Mouse (Mus musculus) limb, embryonic 14.5 days (tissue): ENCODE data around the gene Itm2a. TPM values are rescaled to one million over a fixed set of nuclear protein-coding genes. Genes with fewer than 3 reads are reported as not detected.

Source experiments
- ATAC-seq: fragments of 200-750 bp; cut with Nextera tagmentation; 2 replicates; pipeline ENCODE4 v1.8.0; 2017; ENCODE audit warnings: low read depth, moderate number of reproducible peaks, moderate TSS enrichment; ENCODE audit not compliant: low FRiP score
- DNase-seq: peaks from one replicate; pipeline ENCODE4 v3.0.0-alpha.2; 2015; ENCODE audit warnings: low spot score
- H3K27ac ChIP-seq: fragments of 300-500 bp; sonication (generic); replicated peaks from 2 replicates; pipeline ENCODE4 v1.5.1; 2014; ENCODE audit warnings: low read depth, mild to moderate bottlenecking, low read length, moderate library complexity, mixed read lengths
- H3K27me3 ChIP-seq: fragments of 300-500 bp; sonication (generic); 2 replicates; pipeline ENCODE4 v1.6.1; 2014; ENCODE audit warnings: low read length, mixed read lengths; ENCODE audit not compliant: control insufficient read depth, insufficient read depth
- H3K36me3 ChIP-seq: fragments of 300-500 bp; sonication (generic); 2 replicates; pipeline ENCODE4 v1.6.1; 2014; ENCODE audit warnings: mild to moderate bottlenecking, low read length, moderate library complexity, mixed read lengths; ENCODE audit not compliant: control insufficient read depth, insufficient read depth
- H3K4me1 ChIP-seq: fragments of 300-500 bp; sonication (generic); 2 replicates; pipeline ENCODE4 v1.6.1; 2014; ENCODE audit warnings: antibody characterized with exemption, low read length, mixed read lengths; ENCODE audit not compliant: control insufficient read depth, insufficient read depth
- H3K4me2 ChIP-seq: fragments of 300-500 bp; sonication (generic); replicated peaks from 2 replicates; pipeline ENCODE4 v1.6.1; 2014; ENCODE audit warnings: low read depth, mild to moderate bottlenecking, low read length, moderate library complexity; ENCODE audit not compliant: severe bottlenecking
- H3K4me3 ChIP-seq: fragments of 300-500 bp; sonication (generic); replicated peaks from 2 replicates; pipeline ENCODE4 v1.5.1; 2014; ENCODE audit warnings: low read length
- H3K9ac ChIP-seq: fragments of 300-500 bp; sonication (generic); 2 replicates; pipeline ENCODE4 v1.6.1; 2014; ENCODE audit warnings: mild to moderate bottlenecking, low read depth, low read length, moderate library complexity; ENCODE audit not compliant: severe bottlenecking
- H3K9me3 ChIP-seq: fragments of 300-500 bp; sonication (generic); 2 replicates; pipeline ENCODE4 v1.6.1; 2016; ENCODE audit warnings: low read length; ENCODE audit not compliant: control insufficient read depth
- POLR2A ChIP-seq: fragments of 200-500 bp; IDR thresholded peaks from 2 replicates; pipeline ENCODE4 v1.8.0; 2012; ENCODE audit warnings: inconsistent platforms, mild to moderate bottlenecking, moderate library complexity, borderline replicate concordance; ENCODE audit not compliant: insufficient read depth, insufficient read length; ENCODE audit errors: extremely low read depth
- WGBS: fragments of 180-500 bp; shearing (Covaris S2); extraction: QIAGEN DNeasy Blood & Tissue Kit; methylation state at CpG from one replicate; pipeline ENCODE4 v1.1.7; 2014; 5-methylcytosine and 5-hydroxymethylcytosine counted together
- polyA plus RNA-seq, 2 experiments: library from polyadenylated mRNA; depleted of rRNA in 1 of 2; stranded (reverse) in 1 of 2; unstranded in 1 of 2; fragments of >200 nt; fragmentation: Nextera tagmentation in 1 of 2; extraction: Ambion mirVana in 1 of 2; gene quantifications; 2 replicates each; pipeline versions ENCODE4 v1.2.1 to v1.2.3; 2012 to 2014

Gene Itm2a
- polyA plus RNA-seq (2012; rRNA removed): 854 and 938 TPM in 2 replicates
- 1,223 and 1,534 TPM in 2 replicates for polyA plus RNA-seq (2014; fragmentation: Nextera tagmentation; extraction: Ambion mirVana)

GRCm38 (mm10) chrX:107402915-107403912 lies at the start of gene Itm2a:
Gene Itm2a, minus strand, starts transcription at chrX:107403376.
- Histone ChIP-seq H3K4me1 (no peaks in the 10 kb centered on the region), H3K9me3 (no peaks in the 10 kb centered on the region), H3K27me3 (no peaks in the 10 kb centered on the region), H3K36me3 (no peaks in the 10 kb centered on the region; the same call in 1 of the 2 replicates), H3K9ac (peak within 1 kb of the TSS; percentile 75), H3K4me2 (peak within 1 kb of the TSS; percentile 47), H3K27ac (peak within 1 kb of the TSS; percentile 80), H3K4me3 (peak within 1 kb of the TSS; percentile 53)
- ATAC-seq (peak; percentile 93), DNase-seq (peak; percentile 83)
- no peak for TF ChIP-seq POLR2A
- 27% methylated on average over 28 of the region's 30 CpGs for WGBS

GRCm38 (mm10) chrX:107435887-107436286 lies 32.7 kb upstream of the Itm2a start:
- no peak overlapping the region for H3K27ac ChIP-seq
- ATAC-seq: no peak
- H3K4me1 ChIP-seq: no peaks in the 10 kb centered on the region
- no peak for DNase-seq
- H3K4me2 ChIP-seq: no peak overlapping the region
- H3K36me3 ChIP-seq: no peaks in the 10 kb centered on the region
- H3K27me3 ChIP-seq: no peaks in the 10 kb centered on the region
- no peak overlapping the region for H3K9ac ChIP-seq
- no peak overlapping the region for H3K4me3 ChIP-seq
- no peak for TF ChIP-seq POLR2A
- no peaks in the 10 kb centered on the region for H3K9me3 ChIP-seq
- WGBS: 1% methylated on average over 2 of the region's 2 CpGs

GRCm38 (mm10) chrX:107421304-107421703 lies 18.1 kb upstream of the Itm2a start:
- WGBS: 79% methylated on average over 2 of the region's 2 CpGs
- DNase-seq: no peak
- Histone ChIP-seq H3K4me1 (no peaks in the 10 kb centered on the region), H3K4me2 (no peak overlapping the region), H3K36me3 (no peaks in the 10 kb centered on the region), H3K4me3 (no peak overlapping the region), H3K9ac (no peak overlapping the region), H3K27me3 (no peaks in the 10 kb centered on the region), H3K27ac (no peak overlapping the region), H3K9me3 (no peaks in the 10 kb centered on the region)
- no peak for TF ChIP-seq POLR2A
- ATAC-seq: no peak

- no peaks in the 10 kb centered on the region for H3K27me3 ChIP-seq
- no peak for ATAC-seq
- WGBS: 68% methylated on average over 3 of the region's 3 CpGs
- no peak overlapping the region for H3K9ac ChIP-seq
- no peak for TF ChIP-seq POLR2A
- no peak for DNase-seq
- H3K36me3 ChIP-seq: no peaks in the 10 kb centered on the region
- H3K27ac ChIP-seq: no peak overlapping the region
- no peaks in the 10 kb centered on the region for H3K9me3 ChIP-seq
- no peaks in the 10 kb centered on the region for H3K4me1 ChIP-seq
- no peak overlapping the region for H3K4me2 ChIP-seq
- no peak overlapping the region for H3K4me3 ChIP-seq
Measured at GRCm38 (mm10) chrX:107417345-107417744, 14.2 kb upstream of the Itm2a start.

DNA sequence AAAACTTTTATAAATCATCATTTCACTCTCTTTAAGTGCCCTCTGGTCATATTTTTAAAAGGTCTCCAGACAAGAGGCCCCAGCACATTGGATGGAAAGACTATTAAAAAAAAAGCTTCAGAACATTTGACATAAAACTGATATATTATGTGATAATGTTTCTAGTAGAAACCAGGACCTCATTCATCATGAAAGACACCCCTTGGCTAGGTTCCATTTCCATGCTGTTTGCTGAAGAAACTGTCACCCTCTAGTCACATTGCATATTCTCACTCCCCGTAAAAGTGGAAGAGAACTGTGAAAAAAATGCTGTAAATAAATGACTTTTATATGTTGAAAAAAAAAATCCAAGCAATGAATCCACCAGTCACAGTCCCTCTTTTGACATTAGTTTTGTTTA lies 12.8 kb upstream of the Itm2a start:
- H3K9ac ChIP-seq: no peak overlapping the region
- H3K36me3 ChIP-seq: no peaks in the 10 kb centered on the region
- no peak for TF ChIP-seq POLR2A
- no peak for DNase-seq
- no peak overlapping the region for H3K27ac ChIP-seq
- no peaks in the 10 kb centered on the region for H3K27me3 ChIP-seq
- WGBS: 45% methylated on average over 1 of the region's 1 CpGs
- no peaks in the 10 kb centered on the region for H3K4me1 ChIP-seq
- H3K4me2 ChIP-seq: no peak overlapping the region
- no peak for ATAC-seq
- no peaks in the 10 kb centered on the region for H3K9me3 ChIP-seq
- H3K4me3 ChIP-seq: no peak overlapping the region
